Mouse (Mus musculus): Measurements from ENCODE around the gene 2410131K14Rik.

Gene 2410131K14Rik

DNA sequence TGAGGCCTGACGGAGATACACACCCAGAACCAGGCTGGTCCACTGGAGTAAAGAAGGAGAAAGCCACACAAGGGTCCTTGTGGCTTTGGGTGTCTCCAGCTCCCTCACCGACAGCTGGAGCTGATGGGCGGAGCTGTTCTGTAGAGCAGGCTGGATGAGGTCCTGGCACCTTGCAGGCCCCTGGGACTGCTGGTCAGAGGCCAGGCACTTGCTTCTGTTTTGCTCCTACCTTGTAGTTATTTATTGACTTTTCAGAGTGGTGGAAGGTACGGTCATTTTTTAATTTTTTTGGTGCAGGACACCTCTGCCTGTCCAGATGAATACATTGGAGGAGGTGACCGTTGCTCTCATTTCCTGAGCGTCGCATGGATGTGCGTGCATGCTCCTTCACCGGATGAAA is 16.2 kb downstream of the 2410131K14Rik start:
- DNase-seq (ENCODE audit: low read depth) = no peak

DNA sequence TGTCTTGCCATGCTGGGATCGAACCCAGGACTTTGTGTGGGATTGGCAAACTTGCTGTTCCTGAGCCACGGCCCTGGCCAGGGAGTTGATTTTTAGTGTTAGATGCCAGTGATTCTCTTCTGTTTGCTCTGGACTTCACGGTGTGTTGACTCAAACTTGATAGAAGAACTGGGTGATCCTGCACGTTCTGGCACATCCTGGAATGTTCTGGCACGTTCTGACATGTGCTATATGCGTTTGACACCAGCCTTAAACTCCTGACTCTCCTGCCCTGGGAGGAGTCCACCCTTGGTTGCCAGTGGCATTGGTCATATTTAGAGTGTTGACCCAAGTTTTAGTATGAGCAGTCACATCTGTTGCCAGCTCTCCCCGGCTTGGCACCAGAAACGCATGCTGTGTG is 17.4 kb downstream of the 2410131K14Rik start:
- no peak for DNase-seq (ENCODE audit: low read depth)

DNA sequence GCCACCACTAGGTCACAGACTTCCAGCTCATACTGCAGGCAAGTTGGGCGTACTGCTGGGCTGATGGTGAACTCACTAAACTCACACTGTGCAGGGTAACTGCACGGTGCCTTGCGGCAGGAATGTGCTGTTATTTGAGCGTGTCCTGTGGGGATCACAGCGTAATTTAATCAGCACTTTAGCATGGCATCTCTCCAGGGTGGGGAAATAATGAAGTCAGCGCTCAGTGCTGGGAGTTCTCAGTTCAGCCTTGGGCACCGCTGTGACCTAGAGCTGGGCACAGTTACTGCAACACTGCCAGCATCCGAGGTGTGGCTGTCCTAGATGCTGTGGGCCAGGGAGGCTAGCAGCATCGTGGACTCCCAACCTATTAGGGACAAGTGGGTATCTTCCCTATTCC is 19.3 kb downstream of the 2410131K14Rik start:
- no peak for DNase-seq (ENCODE audit: low read depth)

DNA sequence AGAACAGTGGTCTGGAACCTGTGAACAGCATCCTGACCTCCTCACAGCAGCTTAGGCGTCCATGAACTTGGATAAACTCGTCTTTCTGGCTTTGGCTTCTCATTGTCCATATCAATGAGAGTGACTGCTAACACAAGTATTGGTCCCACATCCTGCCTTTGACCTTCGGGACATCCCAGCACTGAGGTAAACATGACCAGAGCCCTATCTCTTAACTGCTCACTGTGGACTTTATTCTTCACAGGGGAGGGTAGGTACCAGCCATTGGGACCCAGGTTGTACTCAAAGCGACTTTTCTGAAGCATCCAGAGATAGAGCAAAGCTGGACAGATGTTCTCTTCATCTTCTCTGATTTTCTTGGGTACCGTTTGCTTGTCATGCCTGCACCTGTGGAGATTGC is 20.3 kb downstream of the 2410131K14Rik start:
- no peak for DNase-seq (ENCODE audit: low read depth)

- peak; percentile 41 for DNase-seq (ENCODE audit: low read depth)
These were observed 21.3 kb downstream of the 2410131K14Rik start for GRCm38 (mm10) chr5:118266309-118266708.

DNA sequence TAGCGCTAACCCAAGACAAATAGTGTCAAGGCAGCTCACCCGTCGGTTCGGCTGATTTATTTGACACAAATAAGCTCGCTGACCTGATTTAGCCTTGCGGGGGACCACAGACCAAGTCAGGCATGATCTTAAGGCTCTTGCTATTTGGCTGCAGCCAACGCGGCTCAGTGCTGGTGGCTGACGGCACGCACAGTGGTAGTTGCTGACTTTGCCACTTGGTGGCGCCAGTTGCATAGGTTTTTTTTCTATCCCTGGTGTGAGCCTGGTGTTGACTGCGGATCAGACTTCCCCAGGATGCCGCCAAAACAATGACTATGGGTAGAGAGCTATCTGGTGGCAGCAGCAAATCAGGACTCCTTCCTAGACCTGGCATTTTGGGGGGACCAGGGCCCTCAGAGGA is 24.0 kb downstream of the 2410131K14Rik start:
- DNase-seq (ENCODE audit: low read depth) = peak; percentile 86

GRCm38 (mm10) chr5:118271449-118272110 is 26.6 kb downstream of the 2410131K14Rik start:
- no peak for DNase-seq (ENCODE audit: low read depth)

GRCm38 (mm10) chr5:118273446-118273845 is 28.4 kb downstream of the 2410131K14Rik start:
- DNase-seq (ENCODE audit: low read depth) = no peak

GRCm38 (mm10) chr5:118274546-118274945 is 29.5 kb downstream of the 2410131K14Rik start:
- DNase-seq (ENCODE audit: low read depth) = no peak

DNA sequence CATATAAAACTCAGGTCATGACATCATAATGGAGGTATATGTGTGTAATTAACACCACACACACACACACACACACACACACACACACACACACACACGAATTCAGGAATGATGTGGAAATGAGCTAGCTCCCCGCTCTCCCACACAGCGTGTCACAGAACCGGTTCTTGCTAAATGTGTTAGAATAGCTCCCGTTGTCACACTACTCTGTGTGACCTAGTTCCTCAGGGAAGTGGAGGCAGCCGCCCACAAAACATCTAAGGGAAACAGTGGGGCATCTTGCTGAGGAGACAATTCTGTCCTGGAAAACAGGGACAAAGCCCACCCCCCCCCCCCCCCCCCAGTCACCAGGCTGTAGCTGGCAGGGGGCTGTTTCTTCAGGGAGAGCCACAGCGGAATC is 31.3 kb downstream of the 2410131K14Rik start:
- no peak for DNase-seq (ENCODE audit: low read depth)

GRCm38 (mm10) chr5:118276711-118277110 is 31.7 kb downstream of the 2410131K14Rik start:
- DNase-seq (ENCODE audit: low read depth) = no peak

DNA sequence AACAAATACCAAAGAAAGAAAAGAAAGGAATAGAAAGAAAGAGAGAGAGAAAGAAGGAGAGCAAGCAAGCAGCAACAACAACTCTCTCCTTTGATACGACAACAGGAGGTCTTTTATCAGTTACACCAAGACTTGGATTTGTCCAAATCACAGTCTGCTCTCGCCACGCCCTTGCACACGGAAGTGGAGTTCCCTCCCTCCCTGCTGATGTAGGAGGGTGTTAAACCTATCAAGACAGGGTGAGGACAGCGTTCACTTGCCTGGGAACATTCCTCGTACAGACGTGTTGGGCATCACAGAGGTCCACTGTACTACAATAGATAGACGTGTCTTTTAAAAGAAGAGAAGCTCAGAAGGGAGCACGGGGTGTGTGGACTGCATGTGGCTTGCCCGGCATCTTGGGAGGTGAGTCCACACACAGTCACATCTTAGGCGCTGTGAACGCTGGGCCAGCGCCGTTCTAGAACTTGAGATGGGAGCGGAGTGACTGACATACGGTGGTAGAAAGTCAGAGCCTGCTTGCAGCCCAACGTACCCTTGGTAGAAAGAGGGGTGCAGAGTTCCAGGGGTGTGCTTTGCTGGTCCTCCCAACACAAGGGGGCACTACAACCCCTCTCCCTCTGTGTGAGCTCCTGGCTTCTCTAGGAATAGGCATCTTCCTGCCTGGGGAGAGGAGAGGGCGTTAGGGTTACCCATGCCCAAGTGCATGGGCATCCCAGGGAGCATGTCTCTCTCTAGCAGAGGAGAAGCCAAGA is 32.9 kb downstream of the 2410131K14Rik start:
- no peak for DNase-seq (ENCODE audit: low read depth)

GRCm38 (mm10) chr5:118291453-118291852 is 46.4 kb downstream of the 2410131K14Rik start:
- DNase-seq (ENCODE audit: low read depth) = no peak

DNA sequence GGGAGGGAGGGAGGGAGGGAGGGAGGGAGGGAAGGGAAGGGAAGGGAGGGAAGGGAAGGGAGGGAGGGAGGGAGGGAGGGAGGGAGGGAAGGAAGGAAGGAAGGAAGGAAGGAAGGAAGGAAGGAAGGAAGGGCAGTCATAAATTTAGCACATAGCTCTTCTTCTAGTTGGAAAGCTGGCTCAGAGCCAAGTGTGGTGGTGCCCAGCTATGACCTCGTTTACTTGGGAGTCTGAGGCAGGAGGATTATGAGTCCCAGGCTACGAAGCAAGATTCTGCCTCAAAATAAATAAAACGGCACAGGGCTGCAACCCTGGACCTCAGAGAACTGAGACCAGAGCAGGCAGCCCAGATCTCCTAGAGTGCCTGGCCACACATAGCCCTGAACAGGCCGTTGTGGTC is 47.4 kb downstream of the 2410131K14Rik start:
- no peak for DNase-seq (ENCODE audit: low read depth)

- DNase-seq (ENCODE audit: low read depth) = no peak
These were observed 49.2 kb downstream of the 2410131K14Rik start for GRCm38 (mm10) chr5:118294086-118294864.

DNA sequence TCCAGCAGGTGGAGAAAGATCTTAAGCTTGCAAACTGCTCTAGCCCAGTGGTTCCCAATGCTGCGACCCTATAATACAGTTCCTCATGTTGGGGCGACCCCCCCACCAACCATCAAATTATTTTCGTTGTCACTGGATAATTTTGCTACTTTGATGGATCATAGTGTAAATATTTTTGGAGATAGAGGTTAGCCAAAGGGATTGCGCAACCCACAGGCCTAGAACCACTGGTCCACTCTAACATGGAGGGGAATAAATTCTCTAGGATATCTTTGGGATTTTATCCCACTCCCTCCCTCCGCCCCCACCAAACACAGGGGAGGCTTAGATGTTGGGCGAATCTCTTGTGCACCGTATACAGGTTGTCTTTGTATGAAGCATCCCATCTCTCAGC is 49.8 kb downstream of the 2410131K14Rik start:
- no peak for DNase-seq (ENCODE audit: low read depth)

DNA sequence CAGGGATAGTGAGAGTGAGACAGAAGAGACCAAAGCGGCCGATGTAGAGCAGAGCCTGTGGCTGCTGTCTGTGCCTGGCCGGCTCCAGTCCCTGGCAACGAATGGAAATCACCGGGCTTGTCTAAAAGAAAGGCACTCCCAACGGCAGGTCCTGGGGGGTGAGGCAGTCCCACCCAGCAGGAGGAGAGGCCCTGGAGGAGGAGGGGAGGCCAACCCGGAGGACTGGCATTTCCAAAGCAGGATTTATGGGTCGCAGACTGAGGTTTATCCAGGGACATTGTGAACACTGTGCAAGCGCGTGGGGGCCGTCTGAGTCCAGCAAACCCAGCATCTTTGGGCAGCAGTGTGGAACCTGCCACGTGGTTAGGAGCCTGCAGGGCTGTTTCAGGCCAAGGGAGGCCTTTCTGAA is 52.3 kb downstream of the 2410131K14Rik start:
- DNase-seq (ENCODE audit: low read depth) = no peak

- no peak for DNase-seq (ENCODE audit: low read depth)
These were observed 54.8 kb downstream of the 2410131K14Rik start for GRCm38 (mm10) chr5:118299720-118300400.

DNA sequence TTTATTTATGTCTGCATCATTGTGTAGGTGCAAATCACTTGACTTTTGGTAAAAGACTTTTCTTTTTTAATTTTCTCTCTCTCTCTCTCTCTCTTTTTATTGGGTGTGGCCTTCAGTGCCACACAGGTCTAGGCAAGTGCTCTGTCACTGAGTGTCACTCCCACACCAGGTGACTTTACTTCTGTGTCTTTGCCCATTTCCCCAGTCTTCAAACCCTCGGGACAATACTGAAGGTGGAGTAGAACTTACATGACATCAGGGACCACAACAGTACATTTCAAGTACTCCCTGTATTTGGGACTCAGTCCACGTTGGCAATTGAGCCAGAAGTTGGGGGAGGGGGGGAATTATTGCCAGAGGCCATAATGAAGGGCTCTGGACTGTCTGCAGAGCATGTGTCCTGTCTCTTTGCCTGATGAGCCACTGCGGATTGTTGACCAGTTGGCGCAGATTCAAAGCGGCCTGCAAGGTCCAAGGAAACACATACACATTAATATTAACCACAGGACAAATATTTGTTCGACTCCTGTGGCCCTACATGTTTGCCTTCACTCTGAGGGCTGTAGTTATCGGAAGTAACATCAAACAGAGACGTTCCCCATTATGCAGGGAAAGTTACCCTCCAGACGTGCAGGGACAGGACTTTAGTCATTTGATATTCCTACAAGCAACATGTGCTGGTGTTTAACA is 57.6 kb downstream of the 2410131K14Rik start:
- no peak for DNase-seq (ENCODE audit: low read depth)

DNA sequence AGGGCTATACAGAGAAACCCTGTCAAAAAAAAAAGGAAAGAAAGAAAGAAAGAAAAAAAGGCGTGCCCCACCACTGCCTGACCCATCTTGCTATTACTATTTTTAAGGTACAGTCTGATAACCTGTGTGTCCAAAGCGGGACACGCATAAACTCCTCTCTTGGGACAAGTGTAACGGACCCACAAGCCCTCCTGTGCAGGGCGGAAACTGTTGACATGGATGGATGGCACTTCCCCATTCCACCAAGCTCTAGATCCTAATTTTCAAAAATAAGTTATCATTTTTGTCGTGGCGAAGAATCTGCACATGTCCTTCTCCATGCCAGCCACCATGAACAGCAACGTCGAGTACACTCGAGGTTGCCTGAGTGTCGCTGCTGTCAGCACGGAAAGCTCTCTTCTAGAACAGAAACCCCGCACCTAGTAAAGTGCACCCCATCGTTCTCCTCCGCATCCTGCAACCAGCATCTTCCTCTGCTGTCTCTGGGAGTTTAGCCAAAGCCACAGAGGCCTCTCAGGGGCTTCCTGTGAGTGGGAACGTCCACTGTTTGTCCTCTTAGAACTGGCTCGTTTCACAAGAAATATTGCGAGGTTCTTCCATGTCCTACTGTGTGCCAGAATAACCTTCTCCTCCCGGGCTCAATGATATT is 60.1 kb downstream of the 2410131K14Rik start:
- no peak for DNase-seq (ENCODE audit: low read depth)

DNA sequence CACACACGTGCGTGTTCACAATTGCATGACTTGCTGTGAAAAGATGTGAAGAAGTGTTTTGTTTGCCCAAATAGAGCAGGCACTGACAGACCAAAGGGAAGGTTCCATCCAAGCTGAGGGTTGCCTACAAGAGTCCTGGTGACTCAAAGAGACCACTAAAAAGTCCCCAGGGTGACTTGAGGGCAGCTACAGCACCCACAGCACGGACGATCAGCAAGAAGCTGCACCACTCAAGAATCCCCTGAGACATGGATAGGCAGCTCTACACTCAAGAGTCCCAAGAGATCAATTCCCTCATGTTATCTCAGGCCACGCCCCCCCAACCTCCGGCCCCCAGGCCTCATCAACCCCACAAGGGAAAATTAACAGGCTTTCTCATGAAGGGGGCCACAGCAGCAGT is 65.4 kb downstream of the 2410131K14Rik start:
- DNase-seq (ENCODE audit: low read depth) = no peak
